Mouse (Mus musculus) induced T-regulatory cell, adult 2 months (primary cell): Measurements from ENCODE around the gene B430306N03Rik.
"Not testable (repeated sequence)": the region's sequence is repeated elsewhere in the genome, so short reads cannot be mapped to it uniquely, and the experiment has no call there.

Experiments used
- DNase-seq: peaks from one replicate; pipeline ENCODE4 v3.0.0-alpha.2; 2012; ENCODE audit warnings: low read depth

The B430306N03Rik gene

DNA sequence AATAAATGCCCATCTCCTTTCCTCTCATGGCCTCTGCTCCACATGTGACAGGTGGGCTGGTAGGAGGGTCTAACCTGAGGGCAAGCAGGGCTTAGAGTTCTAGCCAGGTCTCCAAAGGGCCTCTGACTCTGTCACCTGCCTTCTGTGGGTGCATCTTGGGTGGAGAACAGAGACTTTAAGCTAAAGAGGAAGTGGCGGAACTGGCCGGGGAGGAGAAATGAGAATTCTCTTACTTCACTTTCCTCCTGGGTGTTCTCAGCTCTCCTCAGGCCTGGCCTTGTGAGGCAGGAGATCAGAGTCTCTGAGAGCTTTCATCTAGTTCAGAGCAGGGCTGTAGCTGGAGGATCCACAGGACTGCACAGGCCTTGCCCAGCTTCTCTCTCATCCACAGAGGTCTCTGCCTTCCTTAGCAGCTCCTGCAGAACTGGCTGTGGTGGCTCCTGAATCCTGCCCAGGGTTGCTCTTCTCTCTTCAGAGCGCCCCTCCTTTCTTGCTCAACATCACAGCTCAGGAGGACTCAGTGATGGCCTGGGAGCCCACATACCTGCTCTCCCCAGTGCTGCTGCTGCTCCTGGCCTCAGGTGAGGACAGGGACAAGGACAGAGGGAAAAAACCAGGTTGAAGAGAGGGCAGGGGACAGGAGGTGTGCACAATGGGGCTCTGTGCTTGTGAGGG is at the start of gene B430306N03Rik:
B430306N03Rik (plus strand) TSS at position 237 of the 675 bp plus-strand sequence.
- DNase-seq = not testable (repeated sequence)

DNA sequence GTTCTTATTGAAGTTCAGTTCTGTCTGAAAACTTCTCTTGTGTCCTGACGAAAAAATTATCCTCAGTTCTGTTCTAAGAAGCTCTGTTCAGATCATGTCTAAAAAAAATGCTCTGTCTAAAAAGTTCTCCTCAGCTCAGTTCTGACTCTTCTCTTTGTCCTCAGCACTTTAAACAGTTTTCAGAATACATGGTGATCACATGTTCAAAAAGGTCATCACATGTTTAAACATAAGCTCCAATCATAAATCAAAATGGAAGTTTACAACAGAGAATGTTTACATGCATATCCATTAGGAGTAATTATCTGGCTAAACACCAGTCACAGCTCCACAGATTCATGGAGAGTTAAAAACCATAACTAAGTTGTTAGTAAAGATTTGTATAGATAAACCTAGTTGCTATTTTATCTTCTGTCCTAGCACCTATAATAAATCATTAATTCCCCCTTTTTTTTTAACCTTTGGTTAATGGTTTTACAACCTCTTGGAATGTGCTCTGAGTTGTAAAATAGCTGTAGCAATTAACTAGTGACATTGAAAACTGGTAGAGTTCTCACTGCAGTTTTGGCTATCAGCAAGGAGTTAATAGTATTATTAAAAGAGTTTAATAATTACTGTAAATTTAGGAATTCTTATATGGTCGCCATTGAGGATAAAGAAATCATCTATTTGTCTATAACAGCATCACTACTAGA is 49.2 kb upstream of the B430306N03Rik start:
- DNase-seq = no peak

DNA sequence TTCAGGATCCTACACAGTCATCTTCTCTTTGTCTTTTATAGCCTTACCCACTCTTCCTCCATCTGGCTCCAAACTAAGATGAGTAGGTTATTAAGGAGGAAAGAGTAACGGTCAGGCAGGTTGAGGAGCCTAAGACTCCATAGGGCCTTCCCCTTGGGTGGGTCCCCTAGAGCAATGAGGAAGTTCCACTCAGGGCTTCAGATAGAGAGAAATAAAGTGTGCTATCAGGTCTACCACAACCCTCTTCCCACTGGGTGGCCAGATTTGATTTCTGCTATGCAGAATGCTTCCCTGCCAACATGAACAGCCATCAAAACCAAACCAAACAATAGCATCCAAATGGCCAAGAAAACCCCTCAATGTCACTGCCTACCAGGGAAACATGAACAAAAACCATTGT is 48.4 kb upstream of the B430306N03Rik start:
- DNase-seq = no peak

DNA sequence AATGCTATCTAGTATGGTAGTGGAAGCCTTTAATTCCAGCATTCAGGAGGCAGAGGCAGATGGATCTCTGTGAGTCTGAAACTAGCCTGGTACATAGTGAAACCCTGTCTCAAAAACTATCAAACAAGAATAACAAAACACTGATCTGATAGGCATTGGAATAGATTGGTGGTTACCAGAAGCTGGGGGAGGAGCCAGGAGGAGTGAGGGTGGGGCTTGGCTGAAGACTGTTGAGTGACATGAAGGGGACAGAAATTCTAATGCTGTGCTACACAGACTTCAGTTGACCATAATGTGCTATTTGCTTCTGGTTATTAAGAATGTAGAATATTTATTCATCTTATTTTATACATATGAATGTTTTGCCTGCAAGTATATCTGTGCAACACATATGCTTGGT is 47.7 kb upstream of the B430306N03Rik start:
- DNase-seq = no peak

DNA sequence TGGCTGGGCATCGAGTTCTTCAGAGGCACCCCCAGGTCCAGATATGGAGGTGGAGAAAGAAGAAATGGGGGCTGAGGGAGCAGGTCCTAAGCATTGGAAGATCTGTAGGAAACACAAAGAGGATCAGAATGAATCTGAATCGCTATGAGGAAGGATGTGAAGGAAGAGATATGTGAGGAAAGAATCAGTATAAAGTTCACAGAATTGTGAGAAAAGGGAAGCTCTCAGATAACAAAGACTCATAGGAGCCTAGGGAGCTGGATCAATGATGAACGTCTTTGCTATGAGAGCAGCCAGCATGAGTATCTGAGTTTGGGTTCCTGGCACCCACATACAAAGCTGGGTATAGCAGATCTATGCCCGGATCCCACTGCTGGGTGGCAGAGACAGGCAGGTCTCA is 46.1 kb upstream of the B430306N03Rik start:
- no peak for DNase-seq

DNA sequence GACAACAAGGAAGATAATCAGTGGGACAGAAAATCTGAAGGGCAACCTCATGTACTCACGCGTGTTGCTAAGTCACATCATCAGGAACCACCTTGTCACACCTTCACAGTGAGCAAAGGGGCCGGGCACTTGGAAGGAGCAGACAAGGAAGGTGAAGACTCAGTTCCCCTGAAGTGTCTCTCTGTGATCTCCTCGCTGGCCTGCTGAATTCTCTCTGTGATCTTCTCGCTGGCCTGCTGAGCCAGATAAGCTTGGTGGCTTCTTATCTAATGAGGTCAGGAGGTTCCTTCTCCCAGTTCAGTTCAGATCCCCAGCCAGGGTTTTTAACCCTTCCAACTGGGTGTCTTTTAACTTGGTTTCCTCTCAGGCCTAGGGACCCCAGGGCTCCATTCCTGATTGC is 43.8 kb upstream of the B430306N03Rik start:
- no peak for DNase-seq

DNA sequence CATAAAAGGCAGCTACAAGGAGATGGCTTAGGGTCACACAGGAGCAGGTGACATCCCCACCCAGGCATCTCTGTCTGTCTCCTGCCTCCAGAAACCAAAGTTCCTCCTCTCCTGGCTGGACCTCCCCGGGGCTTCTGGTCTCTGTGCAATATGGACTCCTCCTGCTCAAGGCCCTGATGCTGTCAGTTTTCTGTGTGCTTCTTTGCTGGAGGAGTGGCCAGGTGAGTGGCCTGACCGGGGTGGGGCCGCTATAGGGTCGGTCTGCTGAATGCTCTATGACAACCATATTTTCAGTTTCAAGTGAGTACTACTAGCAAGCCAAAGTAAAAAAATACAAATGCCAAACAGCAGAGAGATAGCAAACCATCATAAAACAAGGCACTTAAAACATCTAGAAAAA is 43.3 kb upstream of the B430306N03Rik start:
- no peak for DNase-seq

DNA sequence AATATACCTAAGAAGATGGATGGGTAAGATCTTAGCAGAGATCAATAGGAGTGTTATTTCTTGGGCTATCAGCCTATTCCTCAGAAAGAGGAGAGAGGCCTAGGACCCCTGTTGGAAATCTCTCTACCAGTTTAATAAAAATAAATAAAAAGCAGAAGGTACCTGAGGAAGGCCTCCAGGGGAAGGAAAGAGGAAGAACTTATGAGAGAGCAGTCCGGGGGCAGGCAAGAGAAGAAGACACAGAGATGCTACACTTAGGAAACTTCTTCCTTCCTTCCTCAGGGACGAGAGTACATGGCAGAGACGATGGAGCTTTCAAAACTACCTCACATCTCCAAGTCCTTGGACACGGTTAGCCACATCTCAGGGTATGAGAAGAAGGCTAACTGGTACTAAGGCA is 41.8 kb upstream of the B430306N03Rik start:
- no peak for DNase-seq

DNA sequence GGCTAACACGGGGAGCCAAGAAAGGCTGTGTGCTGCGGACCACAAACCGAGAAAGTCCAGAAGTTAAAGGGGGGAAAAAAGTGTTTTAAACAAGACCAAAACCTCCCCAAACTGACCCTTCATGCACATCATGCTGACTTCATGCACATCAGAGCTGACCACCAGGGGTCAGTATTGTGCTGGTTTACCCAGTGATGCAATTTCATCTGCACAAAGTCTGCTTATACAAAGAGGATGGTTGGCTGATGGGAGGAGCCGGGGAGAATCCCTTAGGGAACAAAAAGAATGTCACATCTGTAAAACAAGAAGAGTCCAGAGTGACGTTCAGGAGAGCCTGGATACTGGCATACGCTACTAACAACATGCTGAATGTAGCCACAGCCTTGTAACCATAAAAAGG is 41.1 kb upstream of the B430306N03Rik start:
- peak; percentile 85 for DNase-seq

DNA sequence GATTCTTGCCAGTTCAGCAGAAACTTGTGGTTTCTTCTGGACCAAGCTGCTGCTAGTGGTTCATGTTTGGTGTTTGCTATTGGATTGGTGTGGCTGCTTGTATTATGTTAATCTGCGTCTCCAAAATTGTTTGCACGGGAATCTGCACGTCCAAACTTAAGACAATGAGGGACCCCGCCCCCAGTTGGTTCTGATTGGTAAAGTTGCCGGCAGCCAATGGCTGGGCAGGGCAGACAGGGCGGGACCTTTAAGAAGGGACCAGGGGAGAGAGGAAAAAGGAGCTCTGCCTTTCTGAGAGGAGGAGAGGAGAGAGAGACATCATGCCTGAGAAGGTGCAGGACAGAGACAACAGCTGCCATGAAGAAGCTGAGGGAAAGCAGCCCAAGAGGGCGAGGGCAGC is 40.2 kb upstream of the B430306N03Rik start:
- DNase-seq = no peak

DNA sequence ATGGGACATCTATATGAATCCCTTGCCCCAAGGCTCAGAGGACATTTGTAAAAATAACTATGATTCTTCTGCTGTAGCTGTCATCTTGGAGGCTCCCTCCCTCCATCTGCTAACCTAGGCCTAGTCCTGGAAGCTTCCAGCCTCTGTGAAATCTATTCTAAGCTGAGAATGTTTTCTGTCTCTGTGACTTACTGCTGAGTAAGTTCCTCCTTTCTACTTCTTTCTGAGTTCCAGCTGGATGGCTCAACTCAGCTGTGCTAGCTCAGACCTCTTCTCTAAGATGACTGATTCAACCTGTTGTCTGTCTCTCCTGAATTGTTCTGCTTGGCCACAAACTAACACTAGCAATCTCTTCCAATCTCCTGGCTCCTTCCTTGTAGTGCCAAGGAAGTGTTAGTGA is 37.6 kb upstream of the B430306N03Rik start:
- no peak for DNase-seq

DNA sequence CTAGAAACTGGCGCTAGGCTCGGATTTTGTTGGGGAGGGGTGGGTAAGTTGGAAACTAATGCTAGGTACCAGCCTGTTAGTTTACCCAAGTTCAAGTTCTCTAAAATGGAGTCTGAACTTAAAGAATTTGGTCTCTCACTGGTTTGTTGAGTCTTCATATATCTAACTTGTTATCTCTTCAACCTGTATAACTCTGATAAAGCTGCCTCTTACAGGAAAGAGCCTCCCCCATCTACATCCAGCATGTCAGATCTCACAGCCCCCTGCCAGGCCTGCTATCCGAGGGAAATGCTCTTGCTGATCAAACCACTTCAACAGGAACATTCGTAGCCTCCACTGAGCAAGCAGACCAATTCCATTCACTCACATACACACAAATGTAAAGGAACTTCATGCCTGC is 36.9 kb upstream of the B430306N03Rik start:
- no peak for DNase-seq

DNA sequence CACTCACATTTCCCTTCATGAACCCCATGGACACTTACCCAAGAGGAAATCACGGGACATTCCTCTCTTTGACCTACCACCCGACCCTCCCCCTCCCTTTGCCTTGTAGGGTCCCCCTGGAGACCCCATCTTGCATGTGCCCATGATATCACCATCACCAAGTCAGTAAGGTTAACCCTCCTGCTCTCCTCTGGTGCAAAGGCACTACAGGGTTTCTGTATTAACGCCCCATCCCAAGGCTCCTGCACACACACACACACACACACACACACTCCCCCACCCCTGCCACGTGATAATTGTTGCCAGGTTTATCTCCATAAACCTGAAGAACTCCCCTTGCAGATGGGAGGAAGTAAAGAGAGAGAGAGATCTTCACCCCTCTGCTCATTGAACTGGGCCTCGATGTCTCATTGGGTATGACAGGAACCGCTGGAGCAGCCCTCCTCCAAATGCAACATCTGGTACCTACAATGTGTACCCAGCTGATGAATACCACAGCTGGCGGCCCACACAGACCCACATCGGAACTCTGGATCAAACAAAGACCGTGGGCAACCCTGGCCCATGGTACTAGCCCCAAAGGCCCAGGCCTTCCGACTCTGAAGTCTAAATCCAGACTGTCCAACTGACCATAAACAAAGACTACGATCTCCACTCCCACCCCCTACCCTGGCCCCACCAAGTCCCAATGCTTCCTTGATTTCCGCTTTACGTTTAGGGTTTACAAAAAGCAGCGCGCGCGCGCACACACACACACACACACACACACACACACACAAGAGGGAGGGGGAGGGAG is 34.8 kb upstream of the B430306N03Rik start:
- no peak for DNase-seq

DNA sequence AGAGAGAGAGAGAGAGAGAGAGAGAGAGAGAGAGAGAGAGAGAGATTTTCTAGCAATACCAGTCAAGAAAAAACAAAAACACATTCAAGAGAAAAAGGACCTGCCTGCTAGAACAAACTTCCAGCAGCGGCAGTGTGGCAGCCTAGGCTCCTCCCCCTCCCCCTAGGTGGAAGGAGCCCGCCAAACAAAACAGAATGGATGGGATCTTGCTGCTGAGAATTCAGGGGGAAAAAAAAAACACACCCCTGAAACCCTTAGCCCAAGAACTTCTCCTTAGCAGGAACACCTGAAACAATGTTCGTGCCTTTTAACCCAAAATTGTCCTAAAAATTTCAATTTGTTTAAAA is 34.2 kb upstream of the B430306N03Rik start:
- DNase-seq = no peak

DNA sequence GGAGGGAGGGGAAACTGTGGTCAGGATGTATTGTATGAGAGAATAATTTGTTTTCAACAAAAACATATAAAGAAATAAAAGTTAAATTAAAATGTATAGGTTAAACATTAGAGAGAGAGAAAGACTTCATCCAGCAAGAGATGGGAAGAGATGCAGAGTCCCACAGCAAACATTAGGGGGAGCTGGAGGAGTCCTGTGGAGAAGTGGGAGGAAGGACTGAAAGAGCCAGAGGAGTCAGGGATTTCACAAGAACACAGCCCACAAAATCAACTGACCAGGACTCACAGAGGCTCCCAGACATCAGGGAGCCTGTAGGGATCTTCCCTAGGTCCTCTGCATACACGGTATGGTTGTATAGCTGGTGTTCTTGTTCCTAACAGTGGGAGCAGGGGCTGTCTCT is 29.2 kb upstream of the B430306N03Rik start:
- peak; percentile 19 for DNase-seq

DNA sequence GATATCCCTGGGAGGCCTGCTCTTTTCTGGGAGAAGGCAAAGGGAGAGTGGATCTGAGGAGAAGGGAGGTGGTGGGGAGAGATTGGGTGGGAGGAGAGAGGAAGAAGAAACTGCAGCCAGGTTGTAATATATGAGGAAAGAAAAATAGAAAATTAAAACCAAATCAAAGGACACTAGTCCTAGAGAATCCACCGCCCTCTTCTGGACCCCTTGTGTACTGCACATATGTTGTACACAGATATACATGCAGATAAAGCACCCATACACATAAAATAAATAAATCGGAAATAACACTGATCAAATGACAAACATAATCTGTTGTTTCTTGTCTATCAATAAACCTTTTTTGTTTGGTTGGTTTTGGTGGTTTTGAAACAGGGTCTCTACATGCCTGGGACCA is 28.7 kb upstream of the B430306N03Rik start:
- DNase-seq = peak; percentile 58

DNA sequence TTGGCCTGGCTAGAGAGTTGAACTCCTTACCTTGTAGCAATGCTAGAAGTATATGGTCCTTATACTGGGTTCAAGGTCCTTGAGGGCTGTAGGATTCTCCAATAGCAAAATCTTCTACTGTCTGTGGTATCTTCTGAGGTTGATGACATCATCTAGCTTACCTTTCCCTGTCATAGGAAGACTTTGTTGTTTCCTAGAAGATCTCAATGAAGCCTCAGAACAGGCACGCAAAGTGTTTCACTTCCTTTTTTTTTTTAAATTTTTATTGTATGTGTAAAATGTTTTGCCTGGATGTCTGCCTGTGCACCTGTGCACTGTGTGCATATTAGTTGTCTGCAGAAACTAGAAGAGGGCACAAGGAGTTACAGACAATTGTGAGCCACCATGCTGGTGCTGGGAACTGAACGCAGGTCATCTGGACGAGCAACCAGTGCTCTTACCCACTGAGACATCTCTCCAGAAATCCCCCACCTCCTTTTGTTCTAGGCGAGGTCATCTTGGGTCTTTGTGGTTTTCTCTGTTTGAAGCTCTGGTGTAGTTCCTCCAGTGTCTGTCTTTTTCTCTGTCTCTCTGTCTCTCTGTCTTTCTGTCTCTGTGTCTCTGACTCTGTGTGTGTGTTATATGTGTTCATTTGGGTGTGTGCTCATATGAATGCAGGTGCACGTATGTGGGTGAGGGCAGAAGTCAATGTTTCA is 22.3 kb upstream of the B430306N03Rik start:
- DNase-seq = peak; percentile 38

DNA sequence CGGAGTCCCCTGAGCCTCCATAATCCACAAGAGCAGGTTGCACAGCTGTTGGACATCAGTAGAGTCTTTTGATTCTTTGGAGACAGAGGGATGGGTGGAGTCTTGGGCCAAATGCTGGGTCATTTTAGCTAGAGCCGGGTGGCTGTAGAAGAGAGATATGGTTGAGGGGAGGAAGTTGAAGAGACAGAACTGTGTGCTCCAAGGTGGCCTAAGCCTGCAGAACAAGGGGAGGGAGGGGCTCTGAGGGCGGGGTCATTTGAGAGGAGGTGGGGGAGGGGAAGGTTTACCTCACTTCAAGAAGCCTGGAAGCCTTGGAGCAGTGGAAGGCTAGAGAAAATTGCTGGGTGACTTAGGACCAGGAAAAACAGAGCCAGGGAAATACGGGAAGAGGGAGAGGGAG is 16.7 kb upstream of the B430306N03Rik start, which contains the start of gene Treml2:
Treml2 (plus strand) TSS at position 296 of the 400 bp plus-strand sequence.
- DNase-seq = peak; percentile 40

DNA sequence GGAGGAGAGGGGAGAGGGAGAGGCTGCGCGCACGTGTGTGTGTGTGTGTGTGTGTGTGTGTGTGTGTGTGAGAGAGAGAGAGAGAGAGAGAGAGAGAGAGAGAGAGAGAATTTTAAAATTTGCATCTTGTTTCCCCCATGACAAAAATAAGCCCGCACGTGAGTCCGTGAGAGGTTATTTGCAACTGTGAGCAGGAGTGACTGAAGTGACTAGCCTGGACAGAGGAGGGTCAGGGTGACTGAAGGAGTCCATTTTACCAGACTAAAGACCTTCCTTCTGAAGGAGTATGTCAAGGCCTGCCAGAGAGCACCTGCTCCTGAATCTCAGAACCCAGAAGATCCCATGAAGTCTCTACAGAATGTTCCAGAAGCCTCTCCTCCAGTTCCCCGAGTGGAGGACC is 16.2 kb upstream of the B430306N03Rik start:
- DNase-seq = no peak

DNA sequence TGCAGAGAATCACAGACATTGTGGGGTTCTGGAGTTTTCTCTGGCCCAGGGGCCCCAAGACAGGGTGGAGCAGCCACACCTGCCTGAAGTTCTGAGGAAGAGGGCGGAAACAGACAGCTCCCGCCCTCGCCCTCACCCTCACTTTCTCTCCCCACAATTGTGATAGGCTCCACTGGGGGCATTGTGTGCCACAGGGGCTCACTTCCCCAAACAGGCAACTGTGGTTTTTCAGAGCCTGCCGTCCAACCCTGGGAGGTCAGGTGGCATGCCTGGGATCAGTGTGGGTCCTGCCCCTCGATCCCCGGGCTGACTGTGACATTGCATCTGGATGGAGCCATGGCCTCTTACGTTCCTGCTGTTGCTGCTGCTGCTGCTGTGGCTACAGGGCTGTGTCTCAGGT is 15.7 kb upstream of the B430306N03Rik start:
- DNase-seq = peak; percentile 63

DNA sequence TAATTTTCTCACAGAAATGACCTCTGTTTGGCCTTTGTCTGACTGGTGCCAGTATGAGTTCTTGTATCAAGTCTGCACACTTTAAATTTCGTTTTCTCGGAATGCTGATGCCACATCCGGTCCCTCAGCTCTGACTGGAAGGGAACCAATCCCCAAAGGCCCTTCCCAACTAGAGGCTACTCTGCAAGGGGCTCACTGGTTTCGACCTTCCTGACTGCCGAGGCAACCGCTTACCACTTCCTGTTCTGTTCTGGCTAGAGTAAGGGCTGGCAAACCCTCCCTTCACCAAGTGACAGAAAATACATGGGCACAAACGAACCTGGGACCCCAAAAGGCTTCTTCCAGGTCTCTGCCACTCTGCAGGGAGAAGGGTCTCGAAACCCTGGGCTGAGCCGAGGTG is 15.1 kb upstream of the B430306N03Rik start:
- peak; percentile 67 for DNase-seq

DNA sequence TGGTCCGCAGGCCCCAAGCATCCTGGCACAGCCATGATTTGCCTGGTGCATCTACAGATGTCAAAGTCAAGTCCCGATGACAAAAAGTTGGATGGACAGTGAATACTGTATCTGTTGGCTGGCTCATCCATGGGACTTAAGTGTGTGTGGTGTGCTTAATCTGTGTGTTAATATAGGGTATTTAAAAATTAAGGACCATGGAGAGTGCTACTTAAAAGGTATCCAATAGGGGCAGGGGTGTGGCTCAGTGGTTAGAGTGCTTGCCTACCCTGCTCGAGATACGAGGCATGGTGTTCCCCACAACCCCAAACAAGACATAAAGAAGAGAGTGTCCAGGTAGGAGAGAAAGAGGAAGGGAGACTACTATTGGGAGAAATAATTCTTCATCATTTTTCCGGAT is 14.1 kb upstream of the B430306N03Rik start:
- peak; percentile 25 for DNase-seq
